Mouse (Mus musculus): ENCODE measurements at regions not wholly inside any gene's neighbourhood (a gene's known extent, or its start where the extent isn't known, plus 50 kb on each side); places are given as distances from the start of the nearest gene placed in this dataset.

- TF ChIP-seq CTCF (IDR thresholded peaks at IDR 0.05; ENCODE audit: borderline replicate concordance, insufficient read depth, low read depth, low read length): no peak
- no peak for TF ChIP-seq POLR2A (IDR thresholded peaks at IDR 0.05; ENCODE audit: borderline replicate concordance, insufficient read depth, low read length)
Measured at GRCm38 (mm10) chr2:48465483-48465882, 348.4 kb upstream of the Acvr2a start.
